Mouse (Mus musculus): ENCODE measurements around the gene Gigyf2. TPM values are rescaled to one million over a fixed set of nuclear protein-coding genes. Genes with fewer than 3 reads are reported as not detected.
A peak's percentile ranks its signal among the peaks of the same experiment; 100 is the strongest.

Gene Gigyf2
- total RNA-seq (2021) = 10 to 100 TPM; 31.6 to 34.7 TPM
- long read RNA-seq, experiment 1, partial matches to known transcripts = 0 of 2 reads
- long read RNA-seq, experiment 1, other reads (novel, unspliced or antisense) = 0 of 2 reads
- long read RNA-seq, experiment 2, partial matches to known transcripts = 1 of 6 reads
- long read RNA-seq, experiment 2, other reads (novel, unspliced or antisense) = 2 of 6 reads

DNA sequence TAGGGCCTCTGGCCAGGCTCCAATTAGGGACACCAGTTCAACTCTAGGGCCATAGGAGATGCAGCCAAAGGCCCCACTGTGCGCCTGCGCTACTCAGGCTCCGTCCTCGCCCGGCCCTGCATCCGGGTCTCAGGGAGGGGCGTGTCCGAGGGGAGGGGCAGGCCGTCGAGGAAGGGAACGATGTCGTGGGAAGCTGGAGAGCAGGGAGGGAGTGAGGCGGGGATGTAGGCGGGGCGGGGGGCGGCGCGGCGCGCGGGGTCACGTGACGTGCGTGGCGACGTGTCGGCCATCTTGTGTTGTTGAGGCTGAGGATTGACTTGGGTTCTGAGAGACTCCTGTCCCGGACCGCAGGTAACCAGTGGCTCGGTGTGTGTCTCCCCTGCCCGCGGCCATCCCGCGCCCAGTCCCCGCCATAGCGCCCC lies at the start of gene Gigyf2:
Gigyf2 (plus strand) TSS at position 257 of the 422 bp plus-strand sequence.
- DNase-seq = peak; percentile 98

DNA sequence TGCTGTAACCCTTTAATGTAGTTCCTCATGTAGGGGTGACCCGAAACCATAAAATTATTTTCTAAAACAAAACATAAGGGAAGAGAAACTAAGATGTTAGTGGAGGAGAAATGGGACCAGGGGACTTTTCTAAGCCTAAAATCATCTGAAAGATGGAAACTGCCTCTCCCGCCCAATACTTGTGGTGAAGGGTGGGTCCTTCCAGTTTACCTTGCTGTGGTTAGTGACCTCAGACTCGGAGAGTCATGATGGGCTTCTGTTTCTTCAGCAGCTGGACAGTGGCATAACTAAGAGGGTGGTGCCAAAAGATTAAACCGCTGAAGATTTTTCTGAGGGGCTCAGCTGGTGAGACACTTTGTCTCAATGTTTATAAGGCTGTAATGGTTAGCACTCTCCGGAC lies 46.5 kb upstream of the Gigyf2 start:
- DNase-seq = no peak

GRCm38 (mm10) chr1:87281599-87282412 lies 45.0 kb upstream of the Gigyf2 start:
- DNase-seq = no peak

- DNase-seq = no peak
Measured at GRCm38 (mm10) chr1:87282413-87282788, 44.4 kb upstream of the Gigyf2 start.

- DNase-seq = no peak
Measured at GRCm38 (mm10) chr1:87283410-87283960, 43.3 kb upstream of the Gigyf2 start.

DNA sequence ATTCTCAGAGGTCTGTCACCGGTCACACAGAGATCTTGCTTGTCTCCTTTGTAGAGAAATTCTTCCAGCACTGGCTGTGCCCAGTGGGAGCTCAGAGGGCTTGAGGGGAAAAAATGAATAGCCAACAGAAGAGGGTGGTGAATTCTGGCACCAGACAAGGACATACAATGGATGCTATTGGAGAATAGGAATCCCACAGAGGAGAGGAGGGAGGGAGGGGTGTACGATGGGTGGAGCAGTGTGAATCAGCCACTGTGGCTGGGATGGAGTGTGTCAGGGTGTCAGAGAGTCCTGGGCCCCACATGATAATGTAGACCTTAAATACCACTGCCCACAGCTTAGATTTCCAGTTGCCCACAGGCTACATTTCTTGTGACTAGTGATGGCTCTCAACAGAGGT lies 39.7 kb upstream of the Gigyf2 start:
- DNase-seq = no peak

DNA sequence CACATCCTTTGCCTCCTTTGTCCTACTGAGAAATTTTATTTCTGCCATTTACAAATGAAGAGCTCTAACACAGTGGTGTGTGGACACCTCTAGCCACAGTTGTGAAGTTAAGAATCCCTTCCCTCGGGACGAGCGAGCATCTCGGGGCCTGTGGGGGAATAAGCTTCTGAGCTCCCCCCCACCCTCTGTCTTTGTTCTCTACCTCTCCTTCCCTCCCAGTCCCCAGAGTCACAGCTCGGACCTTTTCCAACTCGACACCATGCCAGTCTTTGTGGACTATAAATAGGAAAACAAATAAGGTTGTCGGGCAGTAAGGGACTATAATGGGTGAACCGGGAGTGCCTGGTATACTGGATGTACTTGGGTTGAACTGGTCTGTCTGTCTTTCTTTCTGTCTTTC lies 35.4 kb upstream of the Gigyf2 start:
- no peak for DNase-seq

GRCm38 (mm10) chr1:87292420-87293190 lies 34.2 kb upstream of the Gigyf2 start:
- peak; percentile 31 for DNase-seq

DNA sequence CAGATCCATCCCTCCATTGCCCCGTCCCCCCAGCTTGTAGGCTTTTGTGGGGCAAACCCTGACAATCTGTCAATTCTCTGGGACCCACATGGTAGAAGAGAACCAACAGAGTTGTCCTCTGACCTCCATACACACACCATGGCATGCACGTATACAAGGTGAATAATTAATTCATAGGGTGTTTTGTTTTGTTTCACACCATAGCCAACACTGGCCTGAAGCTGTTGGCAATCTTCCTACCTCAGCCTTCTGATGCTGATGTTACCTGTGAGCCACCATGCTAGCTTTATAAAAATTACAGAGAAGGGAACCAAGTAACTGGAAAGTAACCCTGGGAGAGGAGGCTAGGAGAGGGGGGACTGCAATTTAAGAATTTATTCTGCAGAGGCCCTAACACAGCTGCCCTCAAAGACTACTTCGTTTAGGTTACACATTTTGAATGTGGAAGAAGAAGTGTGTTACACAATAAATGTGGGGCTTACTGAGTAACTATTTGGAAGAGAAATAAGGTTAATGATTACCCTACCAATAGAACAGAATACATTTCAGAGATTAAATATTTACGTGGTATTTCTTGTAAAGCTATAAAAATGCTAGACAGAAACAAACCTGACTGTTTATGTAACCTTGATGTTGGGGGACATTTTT lies 32.6 kb upstream of the Gigyf2 start:
- DNase-seq = no peak

- no peak for DNase-seq
Measured at GRCm38 (mm10) chr1:87294951-87295350, 31.8 kb upstream of the Gigyf2 start.

DNA sequence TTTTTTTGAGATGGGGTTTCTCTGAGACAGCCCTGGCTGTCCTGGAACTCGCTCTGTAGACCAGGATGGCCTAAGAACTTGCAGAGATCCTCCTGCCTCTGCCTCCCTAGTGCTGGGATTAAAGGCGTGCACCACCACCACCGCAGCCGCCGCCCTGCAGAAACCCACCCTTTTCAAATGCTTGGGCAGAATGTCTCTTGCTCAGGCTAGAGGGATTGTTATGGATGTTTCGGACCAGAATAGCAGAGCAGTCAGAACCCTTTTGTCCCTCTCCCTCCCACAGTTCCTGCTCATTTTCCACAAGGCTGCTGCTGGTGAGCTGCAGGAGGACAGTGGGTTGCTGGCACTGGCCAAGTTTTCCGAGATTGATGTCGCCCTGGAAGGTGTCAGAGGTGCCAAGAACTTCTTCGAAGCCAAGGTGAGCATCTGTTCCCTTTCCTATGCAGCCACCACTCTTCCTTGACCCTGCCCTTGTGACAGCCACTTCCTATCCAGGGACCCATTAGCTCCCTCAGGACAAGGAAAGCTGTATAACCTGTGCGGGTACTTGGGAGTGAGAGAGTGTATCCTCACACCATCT lies 29.4 kb upstream of the Gigyf2 start:
- DNase-seq = no peak

- no peak for DNase-seq
Measured at GRCm38 (mm10) chr1:87300360-87301286, 26.2 kb upstream of the Gigyf2 start.

DNA sequence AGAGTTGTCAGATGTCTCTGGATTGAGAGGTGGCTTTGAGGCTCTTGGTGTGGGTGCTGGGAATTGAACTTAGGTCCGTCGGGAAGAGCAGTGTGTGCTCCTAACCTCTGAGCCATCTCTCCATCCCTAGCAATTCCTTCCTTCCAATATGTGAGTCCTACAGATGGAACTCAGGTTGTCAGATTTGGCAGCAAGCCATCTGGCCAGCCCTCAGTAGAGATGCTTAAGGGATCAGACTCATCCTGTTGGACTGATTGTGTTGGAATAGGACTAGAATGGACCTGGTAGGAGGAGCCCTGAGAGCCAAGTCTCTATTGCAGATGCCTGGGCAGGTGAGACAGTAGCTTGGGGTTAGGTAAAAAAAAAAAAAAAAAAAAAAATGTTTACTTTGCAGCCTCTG lies 24.8 kb upstream of the Gigyf2 start:
- no peak for DNase-seq

DNA sequence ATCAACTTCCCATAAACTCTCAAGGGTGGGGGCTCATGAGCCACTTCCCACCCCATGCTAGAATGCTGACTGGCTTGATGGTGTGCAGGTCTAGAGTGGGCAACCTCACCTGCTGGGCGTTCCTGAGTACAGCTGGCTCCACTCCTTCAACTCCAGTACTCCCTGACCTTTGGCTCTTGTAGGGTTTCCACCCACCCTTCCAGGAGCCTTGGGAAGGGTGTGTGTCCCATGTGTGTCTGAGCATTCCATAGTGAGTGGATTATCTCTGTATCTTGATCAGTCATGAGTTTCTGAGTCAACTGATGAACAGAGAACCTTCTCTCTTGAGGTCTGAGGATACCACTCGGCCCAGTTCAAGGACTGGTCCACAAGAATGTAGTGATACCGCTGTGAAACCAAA lies 17.8 kb upstream of the Gigyf2 start:
- no peak for DNase-seq

- DNase-seq = no peak
Measured at GRCm38 (mm10) chr1:87309621-87310020, 17.2 kb upstream of the Gigyf2 start.

- DNase-seq = no peak
Measured at GRCm38 (mm10) chr1:87312681-87313080, 14.1 kb upstream of the Gigyf2 start.

GRCm38 (mm10) chr1:87313116-87313515 lies 13.7 kb upstream of the Gigyf2 start:
- DNase-seq = no peak

DNA sequence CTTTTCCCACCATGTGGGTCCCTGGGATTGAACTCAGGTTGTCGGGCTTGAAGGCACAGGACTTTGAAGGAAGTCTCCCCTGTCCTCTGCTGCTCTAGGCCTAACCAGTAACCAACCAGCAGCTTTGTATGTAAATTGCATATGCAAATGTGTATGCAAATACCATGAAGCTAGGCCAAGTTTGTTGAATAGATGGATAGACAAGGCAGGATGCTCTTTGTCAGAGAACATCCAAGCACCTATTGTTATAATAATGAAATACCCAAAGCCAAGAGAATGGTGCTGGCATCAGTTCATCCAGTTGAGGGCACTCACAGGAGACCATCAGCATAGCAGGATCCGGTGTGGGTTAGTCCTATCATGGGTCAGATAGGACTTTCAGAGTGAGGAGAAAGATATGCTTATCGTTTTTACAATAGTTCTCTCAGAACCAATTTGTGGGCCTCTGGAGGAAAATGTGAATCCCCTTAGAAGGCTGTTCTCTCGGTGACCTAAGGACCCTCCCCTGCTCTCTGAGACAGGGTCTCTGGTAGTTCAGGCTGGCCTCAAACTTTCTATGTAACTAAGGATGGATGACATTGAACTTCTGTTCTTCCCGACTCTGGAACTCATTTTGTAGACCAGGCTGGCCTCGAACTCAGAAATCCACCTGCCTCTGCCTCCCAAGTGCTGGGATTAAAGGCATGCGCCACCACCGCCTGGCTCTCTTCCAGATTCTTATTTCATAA lies 12.8 kb upstream of the Gigyf2 start:
- DNase-seq = no peak

DNA sequence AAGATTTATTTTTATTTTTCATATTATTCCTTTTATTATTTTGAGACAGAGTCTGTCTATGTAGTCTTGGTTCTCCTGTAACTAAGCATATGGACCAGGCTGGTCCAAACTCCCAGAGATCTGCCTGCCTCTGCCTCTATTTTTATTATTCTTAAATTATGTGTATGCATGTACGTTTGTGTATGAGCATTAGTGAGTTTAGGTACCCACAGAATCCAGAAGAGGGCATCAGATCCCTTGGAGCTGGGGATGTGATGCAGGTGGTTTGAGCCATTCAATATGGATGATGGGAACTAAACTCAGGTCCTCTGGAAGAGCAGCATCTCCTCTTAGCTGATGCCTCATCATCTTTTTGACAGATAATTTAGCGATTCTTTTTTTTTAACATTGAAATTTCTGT lies 11.4 kb upstream of the Gigyf2 start:
- no peak for DNase-seq

DNA sequence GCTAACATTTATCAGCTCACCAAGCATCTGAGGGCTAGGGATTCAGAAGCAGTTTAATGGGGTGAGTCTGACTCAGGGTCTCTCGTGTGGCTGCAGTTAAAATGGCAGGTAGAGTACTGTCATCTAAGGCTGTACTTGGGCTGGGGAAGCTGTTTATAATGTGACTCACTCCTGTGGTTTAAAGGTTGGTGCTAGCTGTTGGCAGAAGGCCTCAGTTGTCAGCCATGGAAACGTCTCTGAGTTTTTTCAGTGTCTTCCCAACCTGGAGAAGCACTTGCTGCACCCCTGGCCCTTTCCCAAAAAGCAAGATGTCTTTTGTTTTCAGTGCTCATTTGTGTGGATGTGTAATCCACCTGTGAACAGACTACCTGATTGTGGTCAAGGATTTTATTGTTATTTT lies 10.9 kb upstream of the Gigyf2 start:
- no peak for DNase-seq

All from gastrocnemius, postnatal 25 days (tissue).